Mouse (Mus musculus): ENCODE data around the gene Ajm1. TPM values are rescaled to one million over a fixed set of nuclear protein-coding genes. Genes with fewer than 3 reads are reported as not detected.

Ajm1 gene
- total and polyA plus RNA-seq, 2 experiments from 2014 or later = 22.1 to 30.9 TPM

GRCm38 (mm10) chr2:25536531-25536930 lies 45.0 kb downstream of the Ajm1 start:
- Histone ChIP-seq H3K9me3 (ENCODE audit: low read length) (no peaks in the 10 kb centered on the region), H3K27me3 (ENCODE audit: insufficient read depth, low read length) (no peaks in the 10 kb centered on the region), H3K4me3 (ENCODE audit: low read depth, low read length) (no peak overlapping the region), H3K9ac (replicated peaks; ENCODE audit: low read length, poor library complexity, severe bottlenecking) (no peak overlapping the region), H3K36me3 (ENCODE audit: insufficient read depth, low read length) (peaks cover 10% of the 10 kb centered on the region), H3K4me1 (ENCODE audit: insufficient read depth, low read length) (no peaks in the 10 kb centered on the region), H3K4me2 (ENCODE audit: low read depth, low read length, poor library complexity, severe bottlenecking) (no peak overlapping the region), H3K27ac (ENCODE audit: low read depth, low read length) (no peak overlapping the region)
- ATAC-seq (ENCODE audit: low FRiP score) (no peak), DNase-seq (ENCODE audit: low spot score) (no peak)
- WGBS = 93% methylated on average over 8 of the region's 8 CpGs
- TF ChIP-seq CTCF (IDR thresholded peaks at IDR 0.05) = no peak

- no peaks in the 10 kb centered on the region for H3K4me1 ChIP-seq (ENCODE audit: insufficient read depth, low read length)
- H3K27me3 ChIP-seq (ENCODE audit: insufficient read depth, low read length) = no peaks in the 10 kb centered on the region
- DNase-seq (ENCODE audit: low spot score) = no peak
- no peak overlapping the region for H3K9ac ChIP-seq (replicated peaks; ENCODE audit: low read length, poor library complexity, severe bottlenecking)
- no peak overlapping the region for H3K4me3 ChIP-seq (ENCODE audit: low read depth, low read length)
- no peak for TF ChIP-seq CTCF (IDR thresholded peaks at IDR 0.05)
- WGBS = 100% methylated on average over 2 of the region's 2 CpGs
- H3K9me3 ChIP-seq (ENCODE audit: low read length) = no peaks in the 10 kb centered on the region
- ATAC-seq (ENCODE audit: low FRiP score) = no peak
- H3K36me3 ChIP-seq (ENCODE audit: insufficient read depth, low read length) = peaks cover 14% of the 10 kb centered on the region
- H3K4me2 ChIP-seq (ENCODE audit: low read depth, low read length, poor library complexity, severe bottlenecking) = no peak overlapping the region
- H3K27ac ChIP-seq (ENCODE audit: low read depth, low read length) = no peak overlapping the region
Measured at GRCm38 (mm10) chr2:25534866-25535182, 46.7 kb downstream of the Ajm1 start.

GRCm38 (mm10) chr2:25534178-25534865 lies 47.2 kb downstream of the Ajm1 start:
- WGBS = 80% methylated on average over 3 of the region's 3 CpGs

GRCm38 (mm10) chr2:25533707-25534106 lies 47.9 kb downstream of the Ajm1 start:
- 96% methylated on average over 2 of the region's 2 CpGs for WGBS
- Histone ChIP-seq H3K27me3 (ENCODE audit: insufficient read depth, low read length) (no peaks in the 10 kb centered on the region), H3K9ac (replicated peaks; ENCODE audit: low read length, poor library complexity, severe bottlenecking) (no peak overlapping the region), H3K4me2 (ENCODE audit: low read depth, low read length, poor library complexity, severe bottlenecking) (no peak overlapping the region), H3K36me3 (ENCODE audit: insufficient read depth, low read length) (peaks cover 17% of the 10 kb centered on the region), H3K4me1 (ENCODE audit: insufficient read depth, low read length) (no peaks in the 10 kb centered on the region), H3K4me3 (ENCODE audit: low read depth, low read length) (no peak overlapping the region), H3K27ac (ENCODE audit: low read depth, low read length) (no peak overlapping the region), H3K9me3 (ENCODE audit: low read length) (no peaks in the 10 kb centered on the region)
- no peak for ATAC-seq (ENCODE audit: low FRiP score)
- no peak for TF ChIP-seq CTCF (IDR thresholded peaks at IDR 0.05)
- no peak for DNase-seq (ENCODE audit: low spot score)

More at GRCm38 (mm10) chr2:25534178-25534865, 47.2 kb downstream of the Ajm1 start:
- Histone ChIP-seq H3K27ac (ENCODE audit: low read depth, low read length) (no peak overlapping the region), H3K4me1 (ENCODE audit: insufficient read depth, low read length) (no peaks in the 10 kb centered on the region), H3K4me2 (ENCODE audit: low read depth, low read length, poor library complexity, severe bottlenecking) (no peak overlapping the region), H3K9ac (replicated peaks; ENCODE audit: low read length, poor library complexity, severe bottlenecking) (no peak overlapping the region), H3K4me3 (ENCODE audit: low read depth, low read length) (no peak overlapping the region), H3K9me3 (ENCODE audit: low read length) (no peaks in the 10 kb centered on the region), H3K36me3 (ENCODE audit: insufficient read depth, low read length) (peaks cover 14% of the 10 kb centered on the region), H3K27me3 (ENCODE audit: insufficient read depth, low read length) (no peaks in the 10 kb centered on the region)
- DNase-seq (ENCODE audit: low spot score) (peak; percentile 60), ATAC-seq (ENCODE audit: low FRiP score) (no peak)
- TF ChIP-seq CTCF (IDR thresholded peaks at IDR 0.05) = no peak

- 93% methylated on average over 9 of the region's 9 CpGs for WGBS
- Histone ChIP-seq H3K4me2 (ENCODE audit: low read depth, low read length, poor library complexity, severe bottlenecking) (no peak overlapping the region), H3K27ac (ENCODE audit: low read depth, low read length) (no peak overlapping the region), H3K4me3 (ENCODE audit: low read depth, low read length) (no peak overlapping the region), H3K9ac (replicated peaks; ENCODE audit: low read length, poor library complexity, severe bottlenecking) (no peak overlapping the region), H3K9me3 (ENCODE audit: low read length) (no peaks in the 10 kb centered on the region), H3K27me3 (ENCODE audit: insufficient read depth, low read length) (no peaks in the 10 kb centered on the region), H3K36me3 (ENCODE audit: insufficient read depth, low read length) (peaks cover 56% of the 10 kb centered on the region), H3K4me1 (ENCODE audit: insufficient read depth, low read length) (no peaks in the 10 kb centered on the region)
- no peak for DNase-seq (ENCODE audit: low spot score)
- no peak for TF ChIP-seq CTCF (IDR thresholded peaks at IDR 0.05)
- no peak for ATAC-seq (ENCODE audit: low FRiP score)
Measured at GRCm38 (mm10) chr2:25526510-25527302, 54.9 kb downstream of the Ajm1 start.

Other genes starting within 250 kb of the Ajm1 start
Only the 30 nearest of the 34 such genes appear.
- 7.9 and 9.9 TPM in 2 replicates for gene Uap1l1, start 216.1 kb downstream of the Ajm1 start, total RNA-seq (2014; rRNA removed)
- gene Uap1l1, start 216.1 kb downstream of the Ajm1 start, polyA plus RNA-seq (2015; fragmentation: Nextera tagmentation; extraction: Ambion mirVana) = 11.7 and 14.1 TPM in 2 replicates
- 18.9 and 21.6 TPM in 2 replicates for gene Sapcd2, start 209.4 kb downstream of the Ajm1 start, total RNA-seq (2014; rRNA removed)
- gene Sapcd2, start 209.4 kb downstream of the Ajm1 start, polyA plus RNA-seq (2015; fragmentation: Nextera tagmentation; extraction: Ambion mirVana) = 12.7 and 13.4 TPM in 2 replicates
- 4.2 and 4.4 TPM in 2 replicates for gene Entpd2, start 185.9 kb downstream of the Ajm1 start, total RNA-seq (2014; rRNA removed)
- 10.4 and 10.6 TPM in 2 replicates for gene Entpd2, start 185.9 kb downstream of the Ajm1 start, polyA plus RNA-seq (2015; fragmentation: Nextera tagmentation; extraction: Ambion mirVana)
- gene Npdc1, start 182.4 kb downstream of the Ajm1 start, total RNA-seq (2014; rRNA removed) = 199 and 234 TPM in 2 replicates
- 470 and 481 TPM in 2 replicates for gene Npdc1, start 182.4 kb downstream of the Ajm1 start, polyA plus RNA-seq (2015; fragmentation: Nextera tagmentation; extraction: Ambion mirVana)
- gene Fut7, start 158.5 kb downstream of the Ajm1 start, total RNA-seq (2014; rRNA removed) = 0.42 and 1.6 TPM in 2 replicates
- gene Fut7, start 158.5 kb downstream of the Ajm1 start, polyA plus RNA-seq (2015; fragmentation: Nextera tagmentation; extraction: Ambion mirVana) = 0.22 and 0.23 TPM in 2 replicates
- gene Abca2, start 153.1 kb downstream of the Ajm1 start, total RNA-seq (2014; rRNA removed) = 79.8 and 84.3 TPM in 2 replicates
- 13.5 and 14.5 TPM in 2 replicates for gene Abca2, start 153.1 kb downstream of the Ajm1 start, polyA plus RNA-seq (2015; fragmentation: Nextera tagmentation; extraction: Ambion mirVana)
- 0.61 and 0.66 TPM in 2 replicates for gene Clic3, start 124.9 kb downstream of the Ajm1 start, total RNA-seq (2014; rRNA removed)
- 2.0 and 2.4 TPM in 2 replicates for gene Clic3, start 124.9 kb downstream of the Ajm1 start, polyA plus RNA-seq (2015; fragmentation: Nextera tagmentation; extraction: Ambion mirVana)
- gene Paxx, start 120.7 kb downstream of the Ajm1 start, total RNA-seq (2014; rRNA removed) = 163 and 195 TPM in 2 replicates
- 151 and 165 TPM in 2 replicates for gene Paxx, start 120.7 kb downstream of the Ajm1 start, polyA plus RNA-seq (2015; fragmentation: Nextera tagmentation; extraction: Ambion mirVana)
- gene Ptgds, start 111.7 kb downstream of the Ajm1 start, total RNA-seq (2014; rRNA removed) = 2,128 and 2,726 TPM in 2 replicates
- gene Ptgds, start 111.7 kb downstream of the Ajm1 start, polyA plus RNA-seq (2015; fragmentation: Nextera tagmentation; extraction: Ambion mirVana) = 2,827 and 3,075 TPM in 2 replicates
- not detected in 2 replicates for gene Lcn12, start 87.8 kb downstream of the Ajm1 start, total RNA-seq (2014; rRNA removed)
- gene Lcn12, start 87.8 kb downstream of the Ajm1 start, polyA plus RNA-seq (2015; fragmentation: Nextera tagmentation; extraction: Ambion mirVana) = not detected in 2 replicates
- 131 and 148 TPM in 2 replicates for gene Fbxw5, start 81.0 kb downstream of the Ajm1 start, total RNA-seq (2014; rRNA removed)
- gene Fbxw5, start 81.0 kb downstream of the Ajm1 start, polyA plus RNA-seq (2015; fragmentation: Nextera tagmentation; extraction: Ambion mirVana) = 106 and 113 TPM in 2 replicates
- 2.7 and 4.4 TPM in 2 replicates for gene C8g, start 80.0 kb downstream of the Ajm1 start, total RNA-seq (2014; rRNA removed)
- 6.8 TPM in 2 replicates for gene C8g, start 80.0 kb downstream of the Ajm1 start, polyA plus RNA-seq (2015; fragmentation: Nextera tagmentation; extraction: Ambion mirVana)
- 5.5 and 7.6 TPM in 2 replicates for gene Traf2, start 34.8 kb downstream of the Ajm1 start, total RNA-seq (2014; rRNA removed)
- 7.0 and 9.3 TPM in 2 replicates for gene Traf2, start 34.8 kb downstream of the Ajm1 start, polyA plus RNA-seq (2015; fragmentation: Nextera tagmentation; extraction: Ambion mirVana)
- gene Edf1, start 23.9 kb downstream of the Ajm1 start, total RNA-seq (2014; rRNA removed) = 187 and 196 TPM in 2 replicates
- 389 and 392 TPM in 2 replicates for gene Edf1, start 23.9 kb downstream of the Ajm1 start, polyA plus RNA-seq (2015; fragmentation: Nextera tagmentation; extraction: Ambion mirVana)
- gene Mamdc4, start 6.9 kb downstream of the Ajm1 start, total RNA-seq (2014; rRNA removed) = 1.7 and 1.9 TPM in 2 replicates
- 0.32 TPM in 2 replicates for gene Mamdc4, start 6.9 kb downstream of the Ajm1 start, polyA plus RNA-seq (2015; fragmentation: Nextera tagmentation; extraction: Ambion mirVana)
- 37.9 and 39.8 TPM in 2 replicates for gene Phpt1, start 6.5 kb downstream of the Ajm1 start, total RNA-seq (2014; rRNA removed)
- gene Phpt1, start 6.5 kb downstream of the Ajm1 start, polyA plus RNA-seq (2015; fragmentation: Nextera tagmentation; extraction: Ambion mirVana) = 192 and 209 TPM in 2 replicates
- 66.8 and 98.0 TPM in 2 replicates for gene Rabl6, start 26.8 kb upstream of the Ajm1 start, total RNA-seq (2014; rRNA removed)
- 56.7 and 61.2 TPM in 2 replicates for gene Rabl6, start 26.8 kb upstream of the Ajm1 start, polyA plus RNA-seq (2015; fragmentation: Nextera tagmentation; extraction: Ambion mirVana)
- gene Ccdc183, start 35.9 kb upstream of the Ajm1 start, total RNA-seq (2014; rRNA removed) = not detected in 2 replicates
- gene Ccdc183, start 35.9 kb upstream of the Ajm1 start, polyA plus RNA-seq (2015; fragmentation: Nextera tagmentation; extraction: Ambion mirVana) = 0.26 and 0.36 TPM in 2 replicates
- 45.7 and 54.6 TPM in 2 replicates for gene Tmem141, start 40.2 kb upstream of the Ajm1 start, total RNA-seq (2014; rRNA removed)
- gene Tmem141, start 40.2 kb upstream of the Ajm1 start, polyA plus RNA-seq (2015; fragmentation: Nextera tagmentation; extraction: Ambion mirVana) = 58.3 and 67.9 TPM in 2 replicates
- 5.7 and 7.2 TPM in 2 replicates for gene Fcna, start 46.3 kb upstream of the Ajm1 start, total RNA-seq (2014; rRNA removed)
- gene Fcna, start 46.3 kb upstream of the Ajm1 start, polyA plus RNA-seq (2015; fragmentation: Nextera tagmentation; extraction: Ambion mirVana) = 5.1 and 5.3 TPM in 2 replicates
- not detected in 2 replicates for gene Lcn8, start 71.4 kb upstream of the Ajm1 start, total RNA-seq (2014; rRNA removed)
- gene Lcn8, start 71.4 kb upstream of the Ajm1 start, polyA plus RNA-seq (2015; fragmentation: Nextera tagmentation; extraction: Ambion mirVana) = not detected in 2 replicates
- not detected in 2 replicates for gene Lcn5, start 76.2 kb upstream of the Ajm1 start, total RNA-seq (2014; rRNA removed)
- gene Lcn5, start 76.2 kb upstream of the Ajm1 start, polyA plus RNA-seq (2015; fragmentation: Nextera tagmentation; extraction: Ambion mirVana) = not detected in 2 replicates
- gene Lcn6, start 95.0 kb upstream of the Ajm1 start, total RNA-seq (2014; rRNA removed) = not detected in 2 replicates
- not detected in 2 replicates for gene Lcn6, start 95.0 kb upstream of the Ajm1 start, polyA plus RNA-seq (2015; fragmentation: Nextera tagmentation; extraction: Ambion mirVana)
- gene Lcn10, start 101.0 kb upstream of the Ajm1 start, total RNA-seq (2014; rRNA removed) = not detected in 2 replicates
- gene Lcn10, start 101.0 kb upstream of the Ajm1 start, polyA plus RNA-seq (2015; fragmentation: Nextera tagmentation; extraction: Ambion mirVana) = not detected in 2 replicates
- gene Obp2a, start 118.3 kb upstream of the Ajm1 start, total RNA-seq (2014; rRNA removed) = not detected in 2 replicates
- not detected in 2 replicates for gene Obp2a, start 118.3 kb upstream of the Ajm1 start, polyA plus RNA-seq (2015; fragmentation: Nextera tagmentation; extraction: Ambion mirVana)
- 87.1 and 89.2 TPM in 2 replicates for gene Bmyc, start 125.0 kb upstream of the Ajm1 start, total RNA-seq (2014; rRNA removed)
- 229 TPM in 2 replicates for gene Bmyc, start 125.0 kb upstream of the Ajm1 start, polyA plus RNA-seq (2015; fragmentation: Nextera tagmentation; extraction: Ambion mirVana)
- not detected in 2 replicates for gene Obp2b, start 155.3 kb upstream of the Ajm1 start, total RNA-seq (2014; rRNA removed)
- gene Obp2b, start 155.3 kb upstream of the Ajm1 start, polyA plus RNA-seq (2015; fragmentation: Nextera tagmentation; extraction: Ambion mirVana) = not detected in 2 replicates
- gene Lcn3, start 183.8 kb upstream of the Ajm1 start, total RNA-seq (2014; rRNA removed) = not detected in 2 replicates
- gene Lcn3, start 183.8 kb upstream of the Ajm1 start, polyA plus RNA-seq (2015; fragmentation: Nextera tagmentation; extraction: Ambion mirVana) = not detected in 2 replicates
- not detected in 2 replicates for gene Lcn11, start 195.3 kb upstream of the Ajm1 start, total RNA-seq (2014; rRNA removed)
- gene Lcn11, start 195.3 kb upstream of the Ajm1 start, polyA plus RNA-seq (2015; fragmentation: Nextera tagmentation; extraction: Ambion mirVana) = not detected in 2 replicates
- gene Gm13539, start 200.5 kb upstream of the Ajm1 start, total RNA-seq (2014; rRNA removed) = not detected in 2 replicates
- not detected in 2 replicates for gene Gm13539, start 200.5 kb upstream of the Ajm1 start, polyA plus RNA-seq (2015; fragmentation: Nextera tagmentation; extraction: Ambion mirVana)

Measured in midbrain, postnatal 0 days (tissue).